Mouse (Mus musculus): Measurements from ENCODE around the gene Nell2.

DNA sequence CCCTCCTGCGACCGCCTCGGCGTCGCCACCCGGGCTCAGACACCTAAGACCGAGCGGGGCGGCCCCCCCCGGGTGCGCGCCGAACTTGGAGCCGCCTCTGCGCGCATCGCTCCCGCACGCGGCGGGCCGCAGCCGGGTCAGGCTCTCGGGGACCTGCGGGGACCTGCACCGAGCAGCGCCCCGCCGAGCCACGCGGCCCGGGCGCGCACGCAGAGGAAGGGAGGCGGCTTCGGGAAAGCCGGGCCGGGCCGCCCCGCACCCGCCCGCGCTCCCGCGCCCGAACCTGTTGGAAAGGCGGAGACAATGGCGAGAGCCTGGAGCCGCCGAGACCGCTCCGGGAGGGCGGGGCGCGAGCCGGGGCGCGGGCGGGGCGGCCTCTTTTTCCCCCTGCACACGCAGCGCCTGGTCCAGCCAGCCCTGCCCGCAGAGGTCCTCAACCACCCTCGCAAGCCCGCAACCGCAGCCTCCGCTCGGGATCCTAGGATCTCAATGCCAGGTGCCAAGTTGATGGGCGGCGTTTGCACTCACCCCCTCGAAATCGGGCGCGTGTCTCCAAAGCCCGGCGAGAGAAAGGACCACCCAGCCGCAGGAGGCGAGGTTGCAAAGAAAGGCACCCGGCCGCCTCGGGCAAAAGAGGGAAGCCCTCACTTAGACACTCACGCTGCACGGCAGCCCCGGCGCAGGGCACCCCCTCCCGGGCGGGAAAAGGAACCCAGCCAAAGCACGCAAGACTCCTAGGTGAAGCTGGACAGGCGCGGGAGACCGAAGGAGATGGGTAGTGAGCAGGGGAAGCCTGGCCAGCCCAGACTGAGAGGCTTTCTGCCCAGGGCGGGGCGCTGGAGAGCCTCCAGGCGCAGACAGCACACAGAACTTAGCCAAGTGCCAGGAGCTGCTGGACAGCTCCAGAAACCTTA lies at the start of gene Nell2:
- TF ChIP-seq CTCF (conservative IDR thresholded peaks at IDR 0.05 in 1 of 2, IDR thresholded peaks at IDR 0.05 in 1 of 2; ENCODE audit: low read depth in 2 of 2, low read length in 2 of 2) (no peak), ZMIZ1 (IDR thresholded peaks at IDR 0.05; ENCODE audit: low read depth, low read length) (no peak), POLR2A (IDR thresholded peaks at IDR 0.05; ENCODE audit: low read depth, low read length) (no peak), ETS1 (conservative IDR thresholded peaks at IDR 0.05; ENCODE audit: low read depth, low read length) (no peak), ZNF384 (IDR thresholded peaks at IDR 0.05; ENCODE audit: low read depth, low read length) (no peak), ZC3H11A (IDR thresholded peaks at IDR 0.05; ENCODE audit: low read depth, low read length) (no peak)

Data from CH12.LX (cell line).